Mouse (Mus musculus) T-helper 1 cell (primary cell): ENCODE measurements at regions not wholly inside any gene's neighbourhood (a gene's known extent, or its start where the extent isn't known, plus 50 kb on each side); places are given as distances from the start of the nearest gene placed in this dataset.

Source experiments
- in situ Hi-C: fragments of 300-600 bp; cut with MboI, MseI; formaldehyde crosslinking; loops from one replicate; pipeline ENCODE4 v1.15.1; 2025; ENCODE audit warnings: high pct_unique_total_duplicates

DNA sequence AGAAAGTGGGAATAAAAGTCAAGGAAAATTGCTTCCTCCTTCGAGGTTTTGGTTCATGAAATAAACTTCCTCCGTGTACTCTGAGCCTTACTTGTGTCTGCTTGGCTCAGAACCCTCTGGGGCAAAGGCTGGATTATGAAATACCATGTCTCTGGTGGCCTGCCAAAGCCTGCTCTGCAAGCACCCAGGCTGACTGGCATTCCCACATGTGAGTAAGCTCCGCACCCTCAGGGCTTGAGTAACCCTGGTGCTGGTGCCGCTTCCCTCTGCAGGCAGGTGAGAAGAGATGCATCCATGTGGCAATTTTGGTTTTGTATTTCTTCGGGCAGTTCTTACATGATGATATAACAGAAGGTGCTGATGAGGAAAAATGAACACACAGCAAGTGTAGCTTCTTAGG, 66.0 kb downstream of the Nr2f2 start:
- in situ Hi-C loops = no loop called here

DNA sequence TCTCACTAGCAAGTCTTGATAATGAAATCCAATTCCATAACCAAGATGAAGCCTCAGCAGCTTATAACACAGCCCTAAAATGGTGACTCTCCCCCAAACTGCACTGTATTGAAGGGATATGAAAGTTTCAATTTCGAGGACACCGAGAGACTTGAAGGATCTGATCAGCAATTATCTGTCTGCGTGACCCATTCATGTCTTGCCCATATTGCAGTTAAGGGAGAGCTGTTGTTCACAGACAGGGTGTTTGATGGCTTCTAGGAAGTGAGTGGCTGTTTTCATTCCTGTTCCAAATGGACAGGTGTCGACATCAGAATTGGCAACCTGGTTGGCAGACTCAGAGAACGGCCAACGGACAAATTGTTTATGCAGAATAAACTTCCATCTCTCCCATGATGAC, 75.1 kb downstream of the Nr2f2 start:
- in situ Hi-C loops = no loop called here

DNA sequence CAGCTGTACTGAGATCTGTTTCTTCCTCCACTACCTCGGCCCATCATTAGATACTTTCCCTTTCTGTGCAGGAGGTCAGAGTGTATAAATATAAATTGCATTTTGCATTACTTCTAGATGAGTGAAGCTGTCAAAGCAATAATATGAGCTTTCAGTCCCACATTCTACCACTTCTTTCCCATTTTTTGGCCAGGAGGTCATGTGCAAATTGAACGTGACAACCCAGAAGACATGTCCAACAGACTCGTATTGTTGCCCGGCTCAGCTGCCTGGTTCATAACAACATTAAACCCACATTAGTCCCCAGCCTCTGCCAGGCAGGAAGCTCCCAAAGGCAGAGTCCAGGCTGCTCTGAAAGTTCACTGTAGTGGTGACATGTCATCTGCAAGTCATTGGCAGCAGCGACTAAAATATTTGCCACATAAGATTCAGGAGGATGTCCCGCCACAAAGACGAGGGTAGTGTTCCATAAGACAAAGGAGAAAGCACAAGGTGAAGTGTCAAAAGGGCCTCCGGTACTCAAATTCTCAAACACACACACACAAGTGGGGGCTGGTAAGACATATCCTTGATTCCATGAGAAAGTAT, 75.7 kb downstream of the Nr2f2 start:
- in situ Hi-C loops = no loop called here

DNA sequence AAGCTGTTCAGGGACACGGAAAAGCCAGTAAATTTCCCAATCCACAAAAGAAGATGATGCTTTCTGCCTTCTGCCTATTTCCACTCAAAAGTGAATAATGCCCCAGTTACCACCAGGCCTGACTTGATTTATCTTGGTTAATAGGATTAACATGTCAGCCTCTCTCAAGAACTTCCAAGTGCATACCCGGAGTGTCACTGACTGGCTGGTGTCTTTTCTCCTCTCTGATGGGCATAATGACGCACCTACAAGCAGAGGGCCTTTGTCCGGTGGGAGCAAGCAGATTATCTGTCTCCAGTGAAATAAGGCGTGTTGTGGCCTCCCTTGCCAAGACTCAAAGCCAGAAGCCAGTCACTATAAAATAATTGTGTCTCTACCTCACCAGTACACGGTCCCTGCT, 76.3 kb downstream of the Nr2f2 start:
- in situ Hi-C loops = no loop called here

DNA sequence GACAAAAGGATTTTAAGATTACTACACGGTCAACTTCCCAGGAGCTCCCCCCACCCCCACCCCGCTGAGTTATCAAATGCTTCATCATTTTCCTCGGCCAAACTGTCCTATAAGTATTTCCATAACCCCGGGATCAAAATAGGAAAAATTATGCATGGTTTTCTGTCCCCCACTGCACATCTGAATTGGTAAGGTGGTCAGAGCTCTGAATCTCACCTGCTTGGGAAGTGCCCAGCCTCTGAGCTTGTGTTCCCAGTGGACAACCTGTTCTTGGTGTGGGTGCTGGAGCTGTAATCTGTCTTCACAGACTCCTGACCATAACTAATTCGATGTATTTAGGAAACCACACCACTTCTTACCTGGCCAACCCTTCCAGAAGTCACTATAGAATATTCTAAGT, 77.9 kb downstream of the Nr2f2 start:
- in situ Hi-C loops = loop anchor here (10.0 kb wide), 1 partner anchor 344 kb away; no protein-coding TSS in a partner anchor

DNA sequence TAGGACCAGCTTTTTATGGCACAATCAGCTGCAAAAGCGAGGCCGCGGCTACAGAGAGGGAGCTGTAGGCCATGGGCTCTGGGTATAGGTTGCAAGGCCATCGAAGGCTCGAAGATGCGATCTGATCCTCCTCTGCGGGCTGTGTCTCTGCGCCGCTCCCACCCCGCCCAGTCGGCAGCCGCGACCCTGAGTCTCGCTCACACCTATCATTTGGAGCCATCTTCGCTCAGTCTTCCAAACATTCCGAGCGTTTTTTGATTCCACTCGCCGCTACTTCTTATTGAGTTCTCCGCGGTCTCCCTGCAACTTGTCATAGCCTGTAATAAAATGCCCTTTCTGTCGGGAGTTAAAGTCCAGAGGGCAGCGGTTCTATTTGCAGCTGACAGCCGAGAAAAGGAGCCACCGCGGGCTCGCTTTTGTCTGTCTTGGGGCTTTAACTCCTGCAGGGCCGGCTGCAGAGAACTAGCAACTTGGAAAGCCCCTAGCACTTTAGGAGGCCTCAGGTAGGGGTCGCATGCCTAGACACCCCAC, 78.6 kb downstream of the Nr2f2 start:
- in situ Hi-C loops = loop anchor here (10.0 kb wide), 1 partner anchor 343 kb away; no protein-coding TSS in a partner anchor

DNA sequence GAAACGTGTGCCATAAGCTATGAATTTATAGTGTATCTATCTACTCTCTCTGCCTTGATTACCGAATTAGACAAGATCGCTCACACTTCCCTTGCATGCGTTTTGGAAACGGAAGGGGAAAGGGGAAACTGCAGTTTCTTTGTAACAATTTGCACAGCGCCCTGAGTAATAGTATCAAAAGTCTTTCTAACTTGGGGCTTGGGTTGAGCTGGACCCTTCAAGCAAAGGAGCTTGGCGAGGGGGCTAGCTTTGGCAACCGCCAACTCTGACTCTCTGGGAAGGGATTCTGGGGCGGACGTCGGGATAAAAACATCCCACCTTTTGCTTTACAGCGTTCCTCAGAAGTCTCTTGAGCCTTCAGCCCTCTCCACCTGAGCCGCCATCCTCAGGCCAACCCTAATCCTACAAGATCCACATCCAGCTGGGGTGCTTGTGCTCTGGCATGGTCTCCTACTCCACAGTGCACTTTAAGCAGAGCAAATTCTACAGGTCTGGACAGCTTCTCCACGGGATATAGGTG, 79.6 kb downstream of the Nr2f2 start:
- in situ Hi-C loops = loop anchor here (10.0 kb wide), 1 partner anchor 342 kb away; no protein-coding TSS in a partner anchor

DNA sequence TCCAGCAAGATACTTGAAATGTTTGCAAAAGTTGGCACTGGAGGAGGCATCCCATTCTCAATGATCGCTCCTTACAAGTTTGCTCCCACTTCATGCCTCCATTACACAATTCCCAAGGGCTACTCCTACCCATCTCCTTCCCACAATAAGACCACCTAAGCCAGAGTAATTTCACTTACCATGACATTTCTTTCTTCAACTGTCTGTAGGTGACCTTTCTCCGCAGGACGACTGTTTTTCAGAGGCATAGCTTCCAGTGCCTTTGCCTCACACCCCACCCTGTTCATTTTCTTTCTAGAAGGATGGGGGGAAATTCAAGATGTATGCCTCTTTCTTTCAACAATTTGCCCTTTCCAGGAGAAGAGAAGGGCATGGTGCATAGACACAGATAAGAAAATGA, 81.2 kb downstream of the Nr2f2 start:
- in situ Hi-C loops = loop anchor here (10.0 kb wide), 1 partner anchor 341 kb away; no protein-coding TSS in a partner anchor

DNA sequence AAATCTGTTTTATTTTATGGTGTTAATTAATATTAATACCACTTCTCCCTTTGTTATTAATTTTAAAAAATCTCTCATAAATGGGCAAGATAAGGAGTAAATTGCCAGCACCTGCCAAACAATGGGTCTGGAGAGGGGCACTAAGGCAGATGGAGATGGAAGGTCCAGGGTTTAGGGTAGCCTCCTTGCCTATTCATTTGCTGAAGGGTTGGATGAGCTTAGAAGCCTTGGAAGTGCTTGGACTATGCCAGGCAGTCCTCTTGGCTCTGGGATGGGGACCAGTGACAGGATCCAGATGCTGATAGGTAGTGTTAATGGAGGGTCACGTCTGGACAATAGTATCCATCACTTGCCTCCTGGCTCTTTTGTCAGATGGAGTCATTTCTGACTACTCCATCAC, 82.7 kb downstream of the Nr2f2 start:
- in situ Hi-C loops = loop anchor here (10.0 kb wide), 1 partner anchor 339 kb away; no protein-coding TSS in a partner anchor

DNA sequence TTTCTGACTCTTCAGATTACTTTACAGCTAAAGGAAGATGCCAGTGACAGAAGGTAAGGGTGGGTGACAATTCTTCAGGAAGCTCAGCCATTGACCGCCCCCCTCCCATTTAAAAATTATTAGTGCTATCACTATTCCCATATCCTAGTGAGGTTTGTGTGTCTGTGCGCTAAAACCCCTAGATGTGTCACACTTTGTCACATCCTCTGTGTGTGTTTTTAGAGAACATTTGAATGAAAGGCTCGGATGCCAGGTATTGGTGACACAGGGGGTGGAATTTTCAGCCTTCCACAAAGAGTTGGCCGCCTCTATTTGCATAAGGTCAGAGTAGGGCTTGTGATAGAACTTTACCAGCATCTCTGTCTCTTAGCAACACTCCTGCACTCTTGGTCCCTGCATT, 83.4 kb downstream of the Nr2f2 start:
- in situ Hi-C loops = loop anchor here (10.0 kb wide), 1 partner anchor 338 kb away; no protein-coding TSS in a partner anchor

DNA sequence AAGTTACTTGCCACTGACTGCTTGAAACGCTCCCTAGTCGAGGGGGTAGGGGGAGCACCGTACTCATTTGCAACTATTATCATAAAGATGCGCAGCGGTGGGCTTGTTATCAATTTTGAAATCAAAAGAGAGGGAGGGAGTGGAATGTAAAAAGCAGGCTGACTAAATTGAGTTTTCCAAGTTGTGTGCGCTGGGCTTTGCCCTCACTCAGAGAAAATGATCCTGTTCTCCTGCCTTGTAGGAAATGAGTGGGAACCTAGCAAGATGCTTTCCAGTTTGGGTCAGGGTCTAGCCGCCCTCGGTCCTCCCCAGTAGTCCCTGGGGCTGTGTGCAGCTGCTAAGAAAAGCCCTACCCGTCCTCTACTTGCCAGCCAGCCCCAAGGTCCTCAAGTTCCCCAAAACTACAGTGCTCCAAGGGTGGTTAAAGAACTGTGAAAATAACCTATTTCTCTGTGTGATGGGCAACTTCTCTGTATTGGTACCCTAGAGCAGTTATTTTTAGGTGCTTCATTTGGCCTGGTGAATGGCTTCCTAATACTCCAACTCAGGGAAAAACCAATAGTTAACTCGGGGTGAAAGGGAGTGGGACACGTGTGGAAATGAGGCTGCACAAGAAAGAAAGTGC, 84.5 kb downstream of the Nr2f2 start:
- in situ Hi-C loops = loop anchor here (10.0 kb wide), 1 partner anchor 337 kb away; no protein-coding TSS in a partner anchor

DNA sequence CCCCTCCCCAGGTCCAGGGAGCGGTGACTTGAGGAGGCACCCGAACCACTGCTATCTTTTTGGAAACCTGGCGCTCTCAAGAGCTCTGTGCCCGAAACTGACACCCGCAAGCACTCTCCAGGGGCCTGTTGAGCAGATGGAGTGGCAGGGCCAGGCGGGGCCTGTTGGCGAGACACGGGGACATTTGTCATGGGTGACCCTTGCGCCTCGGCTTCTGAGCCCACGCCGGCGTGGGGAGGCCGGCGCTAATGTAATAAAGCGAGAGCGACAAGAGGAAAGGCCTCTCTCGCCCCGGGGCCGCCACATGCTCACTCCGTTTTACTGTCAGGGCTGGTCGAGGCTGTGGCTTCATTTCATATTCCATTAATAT, 85.2 kb downstream of the Nr2f2 start:
- in situ Hi-C loops = loop anchor here (10.0 kb wide), 1 partner anchor 337 kb away; no protein-coding TSS in a partner anchor

DNA sequence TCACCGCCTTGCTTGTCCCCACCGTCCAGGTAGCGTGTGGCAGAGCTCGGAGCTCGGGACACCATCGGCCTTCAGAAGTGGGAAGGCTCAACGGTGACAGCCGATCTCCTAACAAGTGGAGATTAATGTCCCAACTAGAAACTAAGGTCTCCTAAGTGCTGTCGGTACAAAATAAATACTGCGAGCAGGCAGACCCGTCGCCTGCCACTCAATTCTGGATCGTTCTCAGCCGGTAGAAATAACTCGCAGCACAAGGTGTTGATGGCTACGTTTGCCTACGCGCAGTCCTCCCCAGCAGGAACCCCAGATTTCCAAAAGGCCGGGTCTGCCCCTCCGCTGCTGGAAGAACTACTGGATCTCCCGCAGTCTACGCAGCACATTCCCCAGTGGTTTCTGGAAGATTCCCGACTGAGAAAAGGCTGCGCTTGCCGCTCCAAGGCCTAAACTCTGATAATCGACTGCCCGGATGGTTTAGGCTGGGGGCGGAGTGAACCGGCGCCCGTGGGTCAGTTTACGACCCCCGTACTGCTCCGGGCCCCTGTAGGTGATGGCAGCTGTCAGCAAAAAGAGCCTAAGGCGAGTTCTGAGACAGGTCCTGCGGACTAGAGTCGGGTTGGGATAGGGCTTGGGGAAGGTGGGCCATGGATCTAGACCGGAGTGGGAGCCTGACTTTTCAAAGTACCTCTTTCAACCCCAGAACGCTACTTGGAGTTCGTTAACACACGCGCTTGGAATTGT, 85.7 kb downstream of the Nr2f2 start:
- in situ Hi-C loops = loop anchor here (10.0 kb wide), 1 partner anchor 336 kb away; no protein-coding TSS in a partner anchor

DNA sequence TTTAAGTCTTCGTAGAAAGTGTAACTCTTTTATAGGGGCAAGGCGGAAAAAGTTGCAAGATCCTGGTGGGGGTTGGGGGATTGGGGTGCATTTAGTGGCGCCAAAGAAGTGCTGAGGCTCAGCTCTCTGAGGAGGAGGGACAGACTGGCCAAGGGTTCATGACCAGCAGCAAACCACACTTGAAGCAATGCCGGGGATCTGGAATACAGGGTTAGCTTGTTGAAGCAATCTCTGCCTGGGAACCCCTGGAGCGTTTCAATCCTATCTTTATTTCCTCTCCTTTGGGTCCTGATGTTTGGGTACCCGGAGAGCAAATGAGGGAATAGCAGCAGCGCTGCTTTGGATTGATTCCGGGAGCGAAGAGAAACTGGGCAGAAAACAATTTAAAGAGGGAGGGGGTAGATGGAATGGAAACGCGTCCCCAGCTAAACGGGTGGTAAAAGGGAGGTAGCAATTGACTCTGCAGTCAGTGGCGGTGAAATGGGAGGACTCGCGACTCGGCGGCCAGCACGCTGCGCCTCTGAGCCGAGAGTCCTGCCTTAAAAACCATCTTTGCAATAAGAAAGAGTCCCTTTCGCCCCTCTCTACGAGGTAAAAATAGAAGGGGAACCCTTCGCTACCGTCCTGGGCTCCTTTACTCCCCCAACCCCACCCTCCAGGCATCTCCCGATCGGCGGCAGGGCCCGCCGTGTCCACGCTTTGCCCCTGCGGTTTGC, 86.5 kb downstream of the Nr2f2 start:
- in situ Hi-C loops = loop anchor here (10.0 kb wide), 1 partner anchor 335 kb away; no protein-coding TSS in a partner anchor

DNA sequence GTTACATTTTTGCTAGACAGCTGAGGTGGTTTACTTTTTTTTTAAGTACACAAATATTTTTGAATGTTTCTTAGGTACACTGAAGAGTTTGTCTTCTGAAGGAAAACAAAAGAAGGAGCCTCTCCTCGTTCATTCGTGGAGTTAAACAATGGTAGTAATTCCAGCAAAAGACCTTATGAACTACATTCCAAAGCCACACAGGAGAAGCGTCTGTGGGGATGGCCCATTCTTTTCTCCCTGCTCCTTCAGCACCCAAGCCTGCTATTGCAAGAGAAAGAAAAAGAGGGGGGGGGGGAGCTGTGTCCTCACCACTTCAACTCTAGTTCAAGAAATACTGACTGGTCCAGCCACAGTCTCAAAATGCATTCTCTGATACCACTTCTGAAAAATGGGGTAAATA, 87.4 kb downstream of the Nr2f2 start:
- in situ Hi-C loops = no loop called here

DNA sequence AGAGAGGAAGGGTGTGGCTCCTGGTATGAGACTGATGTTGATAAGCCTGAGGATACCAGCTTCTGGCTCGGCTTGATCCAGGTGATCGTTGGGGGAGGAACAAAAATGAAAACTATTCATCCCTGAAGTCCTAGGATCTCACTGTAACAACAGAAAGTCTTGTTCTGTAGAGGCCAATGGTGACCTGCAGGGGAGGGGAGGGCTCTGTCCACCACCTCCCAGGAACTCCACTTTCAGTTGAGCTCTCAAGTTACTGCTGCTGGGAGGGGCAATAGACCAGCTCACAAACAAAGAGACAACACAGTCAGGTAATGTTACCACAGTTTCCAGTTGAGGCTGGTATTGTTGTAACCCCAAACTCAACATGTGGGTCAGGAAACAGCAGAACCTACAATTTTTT, 90.5 kb downstream of the Nr2f2 start:
- in situ Hi-C loops = no loop called here

DNA sequence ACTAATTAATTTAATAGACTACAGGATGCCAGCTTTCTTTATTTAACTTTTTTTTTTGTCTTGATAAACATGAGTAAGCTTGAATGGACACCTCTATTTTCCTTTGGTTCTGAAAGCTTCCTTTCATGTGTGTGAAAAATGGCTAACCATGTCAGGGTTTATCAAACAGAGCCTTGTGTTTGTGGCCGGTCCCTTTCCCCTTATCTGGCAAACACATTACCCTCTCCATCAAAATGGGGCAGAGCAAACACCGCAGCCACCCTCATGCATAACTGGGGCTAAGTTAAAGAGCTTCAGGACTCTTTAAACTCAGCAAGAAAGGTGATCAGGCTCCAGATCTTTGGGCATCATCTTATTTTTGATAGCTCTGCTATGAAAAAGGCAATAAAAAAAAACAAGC, 92.2 kb downstream of the Nr2f2 start:
- in situ Hi-C loops = no loop called here

DNA sequence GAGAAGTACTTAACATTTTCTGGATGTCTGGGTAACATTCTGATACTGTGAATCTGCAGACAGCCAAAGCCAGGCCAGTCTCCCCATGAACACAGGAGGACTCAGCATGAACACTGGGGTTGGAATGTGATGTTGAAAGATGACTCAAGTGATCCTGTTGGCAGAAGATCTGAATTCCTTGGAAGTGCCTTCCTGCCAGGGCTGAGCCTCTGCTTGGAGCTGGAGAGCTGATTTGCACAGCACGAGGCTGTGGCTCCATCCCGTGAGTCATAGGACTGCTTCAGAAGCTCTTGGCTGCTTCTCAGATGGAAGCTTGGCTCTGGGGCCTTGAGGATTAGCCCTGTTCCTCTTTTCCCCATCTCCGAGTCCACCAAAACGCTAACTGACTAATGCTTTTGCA, 99.5 kb downstream of the Nr2f2 start:
- in situ Hi-C loops = no loop called here

DNA sequence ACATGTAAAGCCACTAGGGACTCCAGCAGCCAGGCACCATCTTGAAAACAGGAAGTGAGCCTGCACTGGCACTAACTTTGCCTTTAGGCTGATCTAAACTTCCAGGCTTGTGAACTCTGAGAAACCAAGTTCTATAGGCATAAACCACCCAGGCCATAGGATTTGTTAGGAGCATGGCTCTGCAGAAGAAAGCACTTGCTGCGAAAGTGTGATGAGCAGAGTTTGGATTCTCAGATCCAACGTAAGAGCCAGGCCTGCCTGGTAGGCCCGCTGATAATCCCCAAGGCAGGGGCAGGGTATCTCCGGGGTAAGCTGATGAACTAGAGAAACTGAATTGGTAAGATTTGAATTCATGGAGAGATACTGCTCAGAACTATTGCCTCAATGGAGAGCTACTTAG, 109.7 kb downstream of the Nr2f2 start:
- in situ Hi-C loops = no loop called here

DNA sequence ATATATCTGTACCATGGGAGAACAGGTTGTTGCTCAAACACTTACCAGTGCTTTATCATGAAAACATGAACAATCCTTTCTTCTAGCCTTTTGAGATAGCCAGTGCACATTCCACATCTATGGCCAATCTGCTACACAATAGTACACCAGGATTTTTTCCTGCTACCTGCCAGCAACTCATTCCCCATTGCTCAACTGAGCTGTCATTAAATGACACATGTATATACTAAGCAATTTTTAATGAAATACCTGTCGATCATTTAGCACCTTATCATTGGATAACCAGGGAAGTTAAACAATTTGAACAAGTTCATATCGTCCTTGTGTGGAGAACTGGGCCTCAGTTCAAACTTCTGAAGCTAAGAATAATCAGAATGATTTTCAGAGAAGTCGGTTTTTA, 111.5 kb downstream of the Nr2f2 start:
- in situ Hi-C loops = no loop called here

DNA sequence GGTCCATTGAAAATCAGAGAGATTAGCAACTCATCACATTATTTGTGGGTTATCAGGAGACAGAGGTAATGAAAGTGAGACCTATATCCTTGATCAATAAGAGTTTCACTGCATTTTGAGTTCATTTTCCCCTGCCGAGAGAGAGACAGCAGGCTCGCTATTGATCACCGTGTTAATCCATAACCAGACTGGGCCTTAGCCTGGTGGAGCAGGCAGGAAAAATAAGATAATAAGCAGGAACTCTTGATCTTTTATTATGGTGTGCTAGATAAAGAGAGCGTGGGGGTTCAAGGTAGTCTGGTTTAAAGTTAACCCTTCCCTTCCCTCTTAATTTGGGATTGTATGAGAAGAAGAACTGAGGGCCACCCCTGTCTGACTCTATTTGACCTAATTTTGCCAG, 113.3 kb downstream of the Nr2f2 start:
- in situ Hi-C loops = no loop called here
